Mouse (Mus musculus) liver, postnatal 0 days (tissue): ENCODE measurements around the gene Rce1.

Source experiments
- CTCF ChIP-seq: sonication (generic); IDR thresholded peaks from 2 replicates; pipeline ENCODE4 v1.5.1; 2016; ENCODE audit warnings: antibody characterized with exemption, low read depth
- EP300 ChIP-seq: IDR thresholded peaks from 2 replicates; pipeline ENCODE4 v1.6.1; 2016; ENCODE audit warnings: antibody characterized with exemption, low read depth, mild to moderate bottlenecking

DNA sequence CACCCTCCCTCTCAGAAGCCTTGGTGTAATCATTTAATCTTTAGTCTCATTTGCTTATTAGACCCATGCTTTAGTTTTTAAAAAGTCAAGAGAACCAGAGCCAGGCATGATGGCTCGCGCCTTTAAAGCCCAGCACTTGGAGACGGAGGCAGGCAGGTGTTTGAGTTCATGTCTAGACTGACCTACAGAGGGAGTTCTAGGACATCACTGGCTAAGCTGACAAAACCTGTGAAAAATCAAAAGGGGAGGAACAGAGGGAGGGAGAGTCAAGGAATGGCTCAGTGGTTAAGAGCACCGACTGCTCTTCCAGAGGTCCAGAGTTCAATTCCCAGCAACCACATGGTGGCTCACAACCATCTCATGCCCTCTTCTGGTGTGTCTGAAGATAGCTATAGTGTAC lies 10.5 kb upstream of the Rce1 start:
- no peak for TF ChIP-seq CTCF
- no peak for TF ChIP-seq EP300
